7 mouse cellular contexts compared by ENCODE assay signal in genomic region chr9:44266478-44267226, GRCm38 (mm10). TPM values are rescaled to one million over a fixed set of nuclear protein-coding genes. Genes with fewer than 3 reads are reported as not detected.
DNase-seq lines count a peak whose midpoint lies in the region; ATAC-seq and TF ChIP-seq lines count a peak whose summit lies in the region.

No protein-coding gene starts in this region.

- H3ac ChIP-seq in myocyte (ENCODE audit: control insufficient read depth, insufficient read length): peak overlapping the region; percentile 93

- H3K27ac ChIP-seq in left cerebral cortex, adult 2 months: peak overlapping the region; percentile 98
- H3K27ac ChIP-seq in embryonic facial prominence, embryonic 14.5 days (replicated peaks; ENCODE audit: low read depth, low read length): no peak overlapping the region; the same call in 1 of the 2 replicates
- peak overlapping the region; percentile 82; the same call in 1 of the 2 replicates for H3K27ac ChIP-seq in hindbrain, postnatal 0 days

- TF ChIP-seq CTCF in left cerebral cortex, adult 2 months (IDR thresholded peaks at IDR 0.05): no peak
- no peak for TF ChIP-seq CTCF in hindbrain, postnatal 0 days (IDR thresholded peaks at IDR 0.05; ENCODE audit: low read depth)

- peaks cover 6% of the 10 kb centered on the region; the same call in 1 of the 2 replicates for H3K9me3 ChIP-seq in embryonic facial prominence, embryonic 14.5 days (ENCODE audit: control insufficient read depth, low read length)
- H3K9me3 ChIP-seq in hindbrain, postnatal 0 days (ENCODE audit: low read length): no peaks in the 10 kb centered on the region

- H3K36me3 ChIP-seq in embryonic facial prominence, embryonic 14.5 days (ENCODE audit: control insufficient read depth, insufficient read depth, low read length): peaks cover 5% of the 10 kb centered on the region; the same call in 1 of the 2 replicates
- no peaks in the 10 kb centered on the region for H3K36me3 ChIP-seq in hindbrain, postnatal 0 days (ENCODE audit: insufficient read depth, low read length)
- H3K36me3 ChIP-seq in myocyte (ENCODE audit: control insufficient read depth, insufficient read depth): no peaks in the 10 kb centered on the region

- H3K27me3 ChIP-seq in embryonic facial prominence, embryonic 14.5 days (replicated peaks; ENCODE audit: control insufficient read depth, insufficient read depth, low read length): no peaks in the 10 kb centered on the region
- H3K27me3 ChIP-seq in hindbrain, postnatal 0 days (ENCODE audit: insufficient read depth, low read length): no peaks in the 10 kb centered on the region
- no peaks in the 10 kb centered on the region for H3K27me3 ChIP-seq in myocyte (ENCODE audit: control insufficient read depth, insufficient read depth, insufficient read length)

- peak overlapping the region; percentile 78 for H3K4me2 ChIP-seq in embryonic facial prominence, embryonic 14.5 days (ENCODE audit: low read depth, low read length)
- no peak overlapping the region for H3K4me2 ChIP-seq in hindbrain, postnatal 0 days (ENCODE audit: low read depth, low read length)
- peak overlapping the region; percentile 66 for H3K4me2 ChIP-seq in myocyte (ENCODE audit: low read depth)

- H3K79me2 ChIP-seq in myocyte (ENCODE audit: control insufficient read depth, insufficient read depth): no peaks in the 10 kb centered on the region

- no peak overlapping the region for H3K4me3 ChIP-seq in left cerebral cortex, adult 2 months
- H3K4me3 ChIP-seq in embryonic facial prominence, embryonic 14.5 days (ENCODE audit: low read depth, low read length): peak overlapping the region; percentile 48
- H3K4me3 ChIP-seq in hindbrain, postnatal 0 days (ENCODE audit: low read length): no peak overlapping the region
- H3K4me3 ChIP-seq in myocyte: peak overlapping the region; percentile 20

- peak; percentile 43 to 50 for DNase-seq in left cerebral cortex, adult 2 months (ENCODE audit: extremely low spot score in 1 of 2, low spot score in 2 of 2)
- DNase-seq in left cerebral cortex, postnatal 10 days (ENCODE audit: extremely low spot score in 1 of 2, low spot score in 2 of 2): no peak
- DNase-seq in embryonic facial prominence, embryonic 14.5 days (ENCODE audit: low spot score): no peak
- DNase-seq in hindbrain, postnatal 0 days (ENCODE audit: low spot score): no peak
- no peak for DNase-seq in kidney, postnatal 4 days
- no peak for DNase-seq in thymus, adult 18-20 months

- peak overlapping the region; percentile 84; the same call in 1 of the 2 replicates for H3K9ac ChIP-seq in embryonic facial prominence, embryonic 14.5 days (ENCODE audit: low read depth, low read length)
- peak overlapping the region; percentile 71; the same call in 1 of the 2 replicates for H3K9ac ChIP-seq in hindbrain, postnatal 0 days (replicated peaks; ENCODE audit: low read length)

- intact Hi-C loops in left cerebral cortex, adult 2 months (cut with DNase I): loop anchor here (1.0 kb wide), 1 partner anchor 26 kb away; the partner anchor contains the start of gene Ccdc153
- intact Hi-C loops in left cerebral cortex, postnatal 10 days (cut with DNase I): no loop called here

- peaks cover 8% of the 10 kb centered on the region for H3K4me1 ChIP-seq in embryonic facial prominence, embryonic 14.5 days (ENCODE audit: control insufficient read depth, insufficient read depth, low read length)
- H3K4me1 ChIP-seq in hindbrain, postnatal 0 days (ENCODE audit: insufficient read depth, low read length): peaks cover 6% of the 10 kb centered on the region

- no peak for TF ChIP-seq POLR2A in myocyte (IDR thresholded peaks at IDR 0.05; ENCODE audit: insufficient read length, low read depth)

- WGBS in embryonic facial prominence, embryonic 14.5 days: 68% methylated on average over 8 of the region's 8 CpGs
- 39% methylated on average over 8 of the region's 8 CpGs for WGBS in hindbrain, postnatal 0 days

- ATAC-seq in embryonic facial prominence, embryonic 14.5 days (ENCODE audit: low read depth): no peak
- ATAC-seq in hindbrain, postnatal 0 days: no peak

TF ChIP-seq in myocyte, 11 proteins besides CTCF, POLR2A, EP300 and RAD21:
- TF ChIP-seq REST (IDR thresholded peaks at IDR 0.05; ENCODE audit: insufficient read depth, insufficient read length) (no peak), MAX (IDR thresholded peaks at IDR 0.05; ENCODE audit: low read depth) (no peak), MYOG (IDR thresholded peaks at IDR 0.05; ENCODE audit: control insufficient read depth in 1 of 3, insufficient read depth in 1 of 3, insufficient read length in 2 of 3, low read depth in 2 of 3) (no peak)

RNA-seq across cellular contexts. Expression of gene Nlrx1, which starts 1.7 kb away (rescaled TPM):
- 10 to 100 TPM in 1 of 2 experiments, 1 to 10 TPM in 1; 8.7 to 13.3 TPM for total RNA-seq in left cerebral cortex, adult 2 months (2021)
- total RNA-seq in left cerebral cortex, postnatal 10 days (2021): 10 to 100 TPM; 11.9 to 14.8 TPM
- polyA plus RNA-seq in embryonic facial prominence, embryonic 14.5 days (2014; fragmentation: Nextera tagmentation; extraction: Ambion mirVana): 9.7 and 13.2 TPM in 2 replicates
- total RNA-seq in hindbrain, postnatal 0 days (2014; rRNA removed): 5.7 and 12.7 TPM in 2 replicates
- polyA plus RNA-seq in hindbrain, postnatal 0 days (2015; fragmentation: Nextera tagmentation; extraction: Ambion mirVana): 5.1 and 6.9 TPM in 2 replicates
- 7.2 TPM for polyA plus RNA-seq in myocyte (2012; fragmentation: generic; extraction: Trizol)

RNA-seq across cellular contexts. Expression of gene Pdzd3, which starts 15.4 kb away (rescaled TPM):
- 1 to 10 TPM in 1 of 2 experiments, under 1 TPM in 1; 0.50 to 1.2 TPM for total RNA-seq in left cerebral cortex, adult 2 months (2021)
- total RNA-seq in left cerebral cortex, postnatal 10 days (2021): under 1 TPM; 0.53 to 0.60 TPM
- 0.12 and 0.15 TPM in 2 replicates for polyA plus RNA-seq in embryonic facial prominence, embryonic 14.5 days (2014; fragmentation: Nextera tagmentation; extraction: Ambion mirVana)
- 0.31 TPM in 1 of 2 replicates, not detected in the other for total RNA-seq in hindbrain, postnatal 0 days (2014; rRNA removed)
- polyA plus RNA-seq in hindbrain, postnatal 0 days (2015; fragmentation: Nextera tagmentation; extraction: Ambion mirVana): 0.13 and 0.34 TPM in 2 replicates
- polyA plus RNA-seq in myocyte (2012; fragmentation: generic; extraction: Trizol): 0.02 TPM

RNA-seq across cellular contexts. Expression of gene Abcg4, which starts 21.8 kb away (rescaled TPM):
- 10 to 100 TPM; 62.1 TPM for total RNA-seq in left cerebral cortex, adult 2 months (2021)
- 10 to 100 TPM; 68.0 to 73.2 TPM for total RNA-seq in left cerebral cortex, postnatal 10 days (2021)
- 4.5 and 5.1 TPM in 2 replicates for polyA plus RNA-seq in embryonic facial prominence, embryonic 14.5 days (2014; fragmentation: Nextera tagmentation; extraction: Ambion mirVana)
- 59.1 and 69.6 TPM in 2 replicates for total RNA-seq in hindbrain, postnatal 0 days (2014; rRNA removed)
- polyA plus RNA-seq in hindbrain, postnatal 0 days (2015; fragmentation: Nextera tagmentation; extraction: Ambion mirVana): 21.0 and 24.1 TPM in 2 replicates
- 0.10 TPM for polyA plus RNA-seq in myocyte (2012; fragmentation: generic; extraction: Trizol)

RNA-seq across cellular contexts. Expression of gene Ccdc153, which starts 26.2 kb away (rescaled TPM):
- total RNA-seq in left cerebral cortex, adult 2 months (2021): 1 to 10 TPM in 1 of 2 experiments, under 1 TPM in 1; 0.77 to 1.1 TPM
- 1 to 10 TPM in 1 of 2 experiments, under 1 TPM in 1; 0.69 to 1.9 TPM for total RNA-seq in left cerebral cortex, postnatal 10 days (2021)
- 0.96 and 10.0 TPM in 2 replicates for polyA plus RNA-seq in embryonic facial prominence, embryonic 14.5 days (2014; fragmentation: Nextera tagmentation; extraction: Ambion mirVana)
- 1.0 TPM in 1 of 2 replicates, not detected in the other for total RNA-seq in hindbrain, postnatal 0 days (2014; rRNA removed)
- 2.2 and 2.6 TPM in 2 replicates for polyA plus RNA-seq in hindbrain, postnatal 0 days (2015; fragmentation: Nextera tagmentation; extraction: Ambion mirVana)
- not detected for polyA plus RNA-seq in myocyte (2012; fragmentation: generic; extraction: Trizol)

RNA-seq across cellular contexts. Expression of gene Cbl, which starts 32.8 kb away (rescaled TPM):
- total RNA-seq in left cerebral cortex, adult 2 months (2021): 10 to 100 TPM; 59.5 to 66.3 TPM
- total RNA-seq in left cerebral cortex, postnatal 10 days (2021): 10 to 100 TPM; 48.6 to 49.9 TPM
- 15.3 and 17.1 TPM in 2 replicates for polyA plus RNA-seq in embryonic facial prominence, embryonic 14.5 days (2014; fragmentation: Nextera tagmentation; extraction: Ambion mirVana)
- total RNA-seq in hindbrain, postnatal 0 days (2014; rRNA removed): 24.2 and 30.5 TPM in 2 replicates
- 13.2 and 14.3 TPM in 2 replicates for polyA plus RNA-seq in hindbrain, postnatal 0 days (2015; fragmentation: Nextera tagmentation; extraction: Ambion mirVana)
- 4.5 TPM for polyA plus RNA-seq in myocyte (2012; fragmentation: generic; extraction: Trizol)

Comparison
In these comparisons a context has a peak if more than half of its experiments do, and no peak if none do; other contexts are left out.
1. DNase-seq: peak in left cerebral cortex, adult 2 months (2 of 2); none in left cerebral cortex, postnatal 10 days (0 of 2), embryonic facial prominence, embryonic 14.5 days (single experiment), hindbrain, postnatal 0 days (single experiment), kidney, postnatal 4 days (0 of 2) and thymus, adult 18-20 months (0 of 2).
2. H3K4me3 ChIP-seq: peak in embryonic facial prominence, embryonic 14.5 days (single experiment) and myocyte (single experiment); none in left cerebral cortex, adult 2 months (single experiment) and hindbrain, postnatal 0 days (single experiment).